Comparison of ENCODE assay signal across 8 mouse cellular contexts in the genomic region with DNA sequence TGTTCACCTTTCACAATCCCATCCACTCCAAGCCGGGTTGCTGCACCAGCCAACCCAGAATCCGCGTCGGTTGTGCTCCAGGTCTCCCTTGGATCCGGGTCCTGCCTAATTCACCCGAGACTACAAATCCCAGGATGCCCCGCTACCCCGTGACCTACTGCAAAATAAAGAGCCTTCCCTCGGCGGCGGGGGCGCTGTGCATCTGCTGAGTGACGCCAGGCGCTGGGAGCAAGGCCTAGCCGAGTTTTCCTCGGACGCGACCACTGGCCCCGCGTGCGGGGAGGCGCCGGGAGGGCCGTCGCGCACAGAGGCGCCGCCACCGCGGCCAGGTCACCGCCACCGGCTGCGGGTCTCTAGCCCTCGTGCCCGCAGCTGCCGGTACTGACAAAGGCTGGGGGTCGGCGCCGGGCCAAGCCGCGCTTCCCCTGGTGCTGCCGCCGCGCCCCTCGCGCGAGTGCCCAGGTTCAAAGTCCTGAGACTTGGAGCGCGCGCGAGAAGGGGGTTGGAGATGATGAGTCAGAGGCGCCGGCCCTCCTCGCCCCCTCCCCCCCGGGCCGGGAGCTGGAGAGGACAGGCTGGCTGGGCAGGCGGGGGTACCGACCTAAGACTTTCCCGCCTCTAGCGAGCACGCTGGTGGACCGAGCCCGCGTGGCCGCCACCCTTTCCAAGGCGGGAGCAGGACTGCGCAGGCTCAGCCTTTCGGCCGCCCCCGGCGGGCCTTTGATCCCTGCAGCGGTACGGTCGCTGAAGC. TPM values are rescaled to one million over a fixed set of nuclear protein-coding genes. Genes with fewer than 3 reads are reported as not detected.
DNase-seq lines count a peak whose midpoint lies in the region; ATAC-seq lines count a peak whose summit lies in the region.

No protein-coding gene starts in this region.

- ATAC-seq in embryonic facial prominence, embryonic 11.5 days (replicated peaks; ENCODE audit: insufficient number of reproducible peaks, low FRiP score, low TSS enrichment, low read depth), result peak; percentile 85
- peak; percentile 91 for ATAC-seq in midbrain, embryonic 11.5 days (ENCODE audit: low FRiP score)

- under 1% methylated on average over 74 of the region's 74 CpGs for WGBS in embryonic facial prominence, embryonic 11.5 days
- under 1% methylated on average over 64 of the region's 74 CpGs for WGBS in midbrain, embryonic 11.5 days

- H3K4me1 ChIP-seq in embryonic facial prominence, embryonic 11.5 days (ENCODE audit: control insufficient read depth, insufficient read depth, low read length), result peaks cover 6% of the 10 kb centered on the region; the same call in 1 of the 2 replicates
- H3K4me1 ChIP-seq in midbrain, embryonic 11.5 days (ENCODE audit: control insufficient read depth, insufficient read depth, low read length), result peaks cover 41% of the 10 kb centered on the region

- no peaks in the 10 kb centered on the region for H3K27me3 ChIP-seq in embryonic facial prominence, embryonic 11.5 days (ENCODE audit: control insufficient read depth, insufficient read depth, low read length)
- no peaks in the 10 kb centered on the region for H3K27me3 ChIP-seq in midbrain, embryonic 11.5 days (ENCODE audit: control insufficient read depth, insufficient read depth, low read length)

- H3K36me3 ChIP-seq in embryonic facial prominence, embryonic 11.5 days (replicated peaks; ENCODE audit: control insufficient read depth, insufficient read depth, low read depth, low read length), result no peaks in the 10 kb centered on the region; the same call in 1 of the 2 replicates
- no peaks in the 10 kb centered on the region for H3K36me3 ChIP-seq in midbrain, embryonic 11.5 days (ENCODE audit: control insufficient read depth, insufficient read depth, low read length)

- peak overlapping the region; percentile 90 for H3K9ac ChIP-seq in embryonic facial prominence, embryonic 11.5 days (replicated peaks; ENCODE audit: low read length)
- H3K9ac ChIP-seq in midbrain, embryonic 11.5 days (ENCODE audit: low read length), result peak overlapping the region; percentile 92

- H3K4me2 ChIP-seq in embryonic facial prominence, embryonic 11.5 days (ENCODE audit: low read depth, low read length), result peak overlapping the region; percentile 78
- H3K4me2 ChIP-seq in midbrain, embryonic 11.5 days, result peak overlapping the region; percentile 76

- H3K4me3 ChIP-seq in embryonic facial prominence, embryonic 11.5 days (ENCODE audit: low read depth, low read length), result peak overlapping the region; percentile 53
- H3K4me3 ChIP-seq in midbrain, embryonic 11.5 days (ENCODE audit: low read depth, low read length), result peak overlapping the region; percentile 48

- H3K27ac ChIP-seq in embryonic facial prominence, embryonic 11.5 days (replicated peaks; ENCODE audit: low read depth, low read length), result peak overlapping the region; percentile 96
- peak overlapping the region; percentile 99 for H3K27ac ChIP-seq in midbrain, embryonic 11.5 days (ENCODE audit: low read depth, low read length)

- peak; percentile 96 for DNase-seq in adrenal gland, postnatal 25 days
- peak; percentile 98 for DNase-seq in embryonic facial prominence, embryonic 11.5 days (ENCODE audit: low spot score)
- DNase-seq in heart, adult 11 months, result peak; percentile 100
- DNase-seq in kidney, adult 11 months, result peak; percentile 98
- peak; percentile 99 for DNase-seq in left cerebral cortex, postnatal 4 days
- peak; percentile 99 for DNase-seq in midbrain, embryonic 11.5 days (ENCODE audit: low spot score, missing footprints)
- peak; percentile 97 for DNase-seq in right cerebral cortex, postnatal 4 days
- DNase-seq in yolk sac, embryonic 10.5 days (ENCODE audit: low spot score), result peak; percentile 99

- intact Hi-C loops in left cerebral cortex, postnatal 4 days (cut with DNase I), result no loop called here

- H3K9me3 ChIP-seq in embryonic facial prominence, embryonic 11.5 days (replicated peaks; ENCODE audit: control insufficient read depth, low read length), result no peaks in the 10 kb centered on the region
- no peaks in the 10 kb centered on the region for H3K9me3 ChIP-seq in midbrain, embryonic 11.5 days (ENCODE audit: control insufficient read depth, low read length)

RNA-seq across cellular contexts. Expression of a gene that starts 0.8 kb away (rescaled TPM):
- 58.4 and 63.3 TPM in 2 replicates for total RNA-seq in adrenal gland, postnatal 25 days (2021)
- 54.7 and 63.2 TPM in 2 replicates for polyA plus RNA-seq in embryonic facial prominence, embryonic 11.5 days (2014; fragmentation: Nextera tagmentation; extraction: Ambion mirVana)
- 10 to 100 TPM; 32.3 to 36.7 TPM for total RNA-seq in left cerebral cortex, postnatal 4 days (2021)
- 91.9 and 110 TPM in 2 replicates for polyA plus RNA-seq in midbrain, embryonic 11.5 days (2014; fragmentation: Nextera tagmentation; extraction: Ambion mirVana)

RNA-seq across cellular contexts. Expression of a gene that starts 4.3 kb away (rescaled TPM):
- 0.97 and 1.8 TPM in 2 replicates for total RNA-seq in adrenal gland, postnatal 25 days (2021)
- 0.35 and 1.5 TPM in 2 replicates for polyA plus RNA-seq in embryonic facial prominence, embryonic 11.5 days (2014; fragmentation: Nextera tagmentation; extraction: Ambion mirVana)
- total RNA-seq in left cerebral cortex, postnatal 4 days (2021), result under 1 TPM in 1 of 2 experiments, not detected in 1; 0.38 TPM
- polyA plus RNA-seq in midbrain, embryonic 11.5 days (2014; fragmentation: Nextera tagmentation; extraction: Ambion mirVana), result 1.0 and 1.5 TPM in 2 replicates

RNA-seq across cellular contexts. Expression of a gene that starts 22.5 kb away (rescaled TPM):
- total RNA-seq in adrenal gland, postnatal 25 days (2021), result not detected in 2 replicates
- not detected in 2 replicates for polyA plus RNA-seq in embryonic facial prominence, embryonic 11.5 days (2014; fragmentation: Nextera tagmentation; extraction: Ambion mirVana)
- total RNA-seq in left cerebral cortex, postnatal 4 days (2021), result not detected
- polyA plus RNA-seq in midbrain, embryonic 11.5 days (2014; fragmentation: Nextera tagmentation; extraction: Ambion mirVana), result not detected in 2 replicates

RNA-seq across cellular contexts. Expression of a gene that starts 35.2 kb away (rescaled TPM):
- total RNA-seq in adrenal gland, postnatal 25 days (2021), result 55.7 and 59.3 TPM in 2 replicates
- 82.6 and 91.9 TPM in 2 replicates for polyA plus RNA-seq in embryonic facial prominence, embryonic 11.5 days (2014; fragmentation: Nextera tagmentation; extraction: Ambion mirVana)
- total RNA-seq in left cerebral cortex, postnatal 4 days (2021), result 10 to 100 TPM; 59.8 to 68.1 TPM
- 50.4 and 52.8 TPM in 2 replicates for polyA plus RNA-seq in midbrain, embryonic 11.5 days (2014; fragmentation: Nextera tagmentation; extraction: Ambion mirVana)

Comparison
In these comparisons a context has a peak if more than half of its experiments do, and no peak if none do; other contexts are left out.
1. Peak in every context shown above with its lines: DNase-seq, ATAC-seq, H3K4me3 ChIP-seq and H3K27ac ChIP-seq.